In the genomic region with DNA sequence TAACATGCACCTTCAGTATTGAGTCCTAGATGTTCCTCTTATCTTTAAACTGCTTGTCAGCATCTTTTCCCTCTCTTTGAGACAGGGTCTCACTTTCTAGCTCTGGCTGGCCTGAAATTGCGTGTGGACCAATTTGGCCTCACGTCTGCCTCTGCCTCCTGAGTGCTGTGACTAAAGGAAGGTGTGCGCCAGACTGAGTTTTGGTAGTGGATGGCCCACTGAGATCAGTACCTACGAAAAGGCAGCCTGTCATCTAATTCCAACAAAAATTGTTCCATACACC, we compare ENCODE assay signal across 8 mouse cellular contexts. TPM values are rescaled to one million over a fixed set of nuclear protein-coding genes. Genes with fewer than 3 reads are reported as not detected.
DNase-seq lines count a peak whose midpoint lies in the region; ATAC-seq lines count a peak whose summit lies in the region.

No protein-coding gene starts in this region.

- peak overlapping the region; percentile 87 for H3K4me3 ChIP-seq in heart, embryonic 15.5 days
- peak overlapping the region; percentile 85 for H3K4me3 ChIP-seq in brown adipose tissue, adult 24 weeks (ENCODE audit: insufficient read depth, low read depth, low read length)
- H3K4me3 ChIP-seq in hindbrain, embryonic 11.5 days (ENCODE audit: low read depth, low read length): peak overlapping the region; percentile 84
- H3K4me3 ChIP-seq in midbrain, embryonic 11.5 days (ENCODE audit: low read depth, low read length): peak overlapping the region; percentile 87

- 0 out of 2 replicates have a peak overlapping the region, but pooled peaks have one; percentile 56 for H3K27ac ChIP-seq in heart, embryonic 15.5 days
- H3K27ac ChIP-seq in brown adipose tissue, adult 24 weeks (replicated peaks; ENCODE audit: low read depth, low read length): peak overlapping the region; percentile 35; the same call in 1 of the 2 replicates
- H3K27ac ChIP-seq in hindbrain, embryonic 11.5 days (ENCODE audit: low read depth, low read length): peak overlapping the region; percentile 13; the same call in 1 of the 2 replicates
- H3K27ac ChIP-seq in midbrain, embryonic 11.5 days (ENCODE audit: low read depth, low read length): no peak overlapping the region

- 65% methylated on average over 4 of the region's 4 CpGs for WGBS in heart, embryonic 15.5 days
- 75% methylated on average over 4 of the region's 4 CpGs for WGBS in hindbrain, embryonic 11.5 days
- 72% methylated on average over 4 of the region's 4 CpGs for WGBS in midbrain, embryonic 11.5 days

- H3K4me2 ChIP-seq in heart, embryonic 15.5 days: peak overlapping the region; percentile 100
- peak overlapping the region; percentile 93 for H3K4me2 ChIP-seq in hindbrain, embryonic 11.5 days (replicated peaks; ENCODE audit: low read depth, low read length)
- H3K4me2 ChIP-seq in midbrain, embryonic 11.5 days: peak overlapping the region; percentile 95

- DNase-seq in heart, postnatal 4 days: no peak
- DNase-seq in hindbrain, embryonic 11.5 days (ENCODE audit: low spot score): no peak
- no peak for DNase-seq in midbrain, embryonic 11.5 days (ENCODE audit: low spot score, missing footprints)
- DNase-seq in cerebellum, adult 18-20 months: no peak
- DNase-seq in left cerebral cortex, adult 18-20 months (ENCODE audit: low spot score in 2 of 2): no peak

- no peaks in the 10 kb centered on the region for H3K9me3 ChIP-seq in heart, embryonic 15.5 days (replicated peaks)
- H3K9me3 ChIP-seq in hindbrain, embryonic 11.5 days (ENCODE audit: control insufficient read depth, low read length): no peaks in the 10 kb centered on the region
- H3K9me3 ChIP-seq in midbrain, embryonic 11.5 days (ENCODE audit: control insufficient read depth, low read length): no peaks in the 10 kb centered on the region

- 0 out of 2 replicates have a peak, but pooled peaks cover 5% of the 10 kb centered on the region for H3K27me3 ChIP-seq in heart, embryonic 15.5 days
- no peaks in the 10 kb centered on the region for H3K27me3 ChIP-seq in hindbrain, embryonic 11.5 days (ENCODE audit: control insufficient read depth, insufficient read depth, low read length)
- no peaks in the 10 kb centered on the region for H3K27me3 ChIP-seq in midbrain, embryonic 11.5 days (ENCODE audit: control insufficient read depth, insufficient read depth, low read length)

- H3K4me1 ChIP-seq in heart, embryonic 15.5 days (replicated peaks): peaks cover 13% of the 10 kb centered on the region
- H3K4me1 ChIP-seq in brown adipose tissue, adult 24 weeks (ENCODE audit: control insufficient read depth, insufficient read depth, insufficient read length, low read length): no peaks in the 10 kb centered on the region; the same call in 1 of the 2 replicates
- 0 out of 2 replicates have a peak, but pooled peaks cover 4% of the 10 kb centered on the region for H3K4me1 ChIP-seq in hindbrain, embryonic 11.5 days (replicated peaks; ENCODE audit: control insufficient read depth, insufficient read depth, low read length)
- peaks cover 6% of the 10 kb centered on the region; the same call in 1 of the 2 replicates for H3K4me1 ChIP-seq in midbrain, embryonic 11.5 days (ENCODE audit: control insufficient read depth, insufficient read depth, low read length)

- H3K9ac ChIP-seq in heart, embryonic 15.5 days: no peak overlapping the region; the same call in 1 of the 2 replicates
- H3K9ac ChIP-seq in hindbrain, embryonic 11.5 days (ENCODE audit: low read depth, low read length): peak overlapping the region; percentile 75
- peak overlapping the region; percentile 81 for H3K9ac ChIP-seq in midbrain, embryonic 11.5 days (ENCODE audit: low read length)

- no peaks in the 10 kb centered on the region for H3K36me3 ChIP-seq in heart, embryonic 15.5 days
- H3K36me3 ChIP-seq in hindbrain, embryonic 11.5 days (ENCODE audit: control insufficient read depth, insufficient read depth, low read length): no peaks in the 10 kb centered on the region
- H3K36me3 ChIP-seq in midbrain, embryonic 11.5 days (ENCODE audit: control insufficient read depth, insufficient read depth, low read length): peaks cover 3% of the 10 kb centered on the region; the same call in 1 of the 2 replicates

- no peak for ATAC-seq in heart, embryonic 15.5 days (replicated peaks; ENCODE audit: insufficient number of reproducible peaks, insufficient read depth, low FRiP score, low read depth)
- ATAC-seq in hindbrain, embryonic 11.5 days (ENCODE audit: low FRiP score): no peak
- no peak for ATAC-seq in midbrain, embryonic 11.5 days (ENCODE audit: low FRiP score)
- no peak for ATAC-seq in inflammation-experienced regulatory T-cells, adult 6 months

RNA-seq across cellular contexts. Expression of a gene that starts 0.6 kb away (rescaled TPM):
- polyA plus RNA-seq in heart, embryonic 15.5 days (2015; fragmentation: Nextera tagmentation; extraction: Ambion mirVana): 13.1 and 13.8 TPM in 2 replicates
- 10 to 100 TPM; 10.3 to 11.9 TPM for total RNA-seq in heart, postnatal 4 days (2021)
- polyA plus RNA-seq in brown adipose tissue, adult 24 weeks (2012; ENCODE audit: insufficient read depth, insufficient read length, missing spikeins): 0.75 and 1.5 TPM in 2 replicates
- polyA plus RNA-seq in hindbrain, embryonic 11.5 days (2014; fragmentation: Nextera tagmentation; extraction: Ambion mirVana): 29.4 and 33.5 TPM in 2 replicates
- 37.2 and 38.5 TPM in 2 replicates for polyA plus RNA-seq in midbrain, embryonic 11.5 days (2014; fragmentation: Nextera tagmentation; extraction: Ambion mirVana)
- 10 to 100 TPM; 32.9 to 50.5 (median 38.3) TPM for polyA plus RNA-seq in inflammation-experienced regulatory T-cells, adult 6 months (2017; shearing (Covaris generic))
- 100 to 1,000 TPM in 1 of 2 experiments, 10 to 100 TPM in 1; 57.8 to 102 TPM for total RNA-seq in left cerebral cortex, adult 18-20 months (2021)

RNA-seq across cellular contexts. Expression of a gene that starts 48.0 kb away (rescaled TPM):
- polyA plus RNA-seq in heart, embryonic 15.5 days (2015; fragmentation: Nextera tagmentation; extraction: Ambion mirVana): 11.1 and 11.9 TPM in 2 replicates
- total RNA-seq in heart, postnatal 4 days (2021): 10 to 100 TPM; 23.8 to 26.0 TPM
- 3.8 TPM in 2 replicates for polyA plus RNA-seq in brown adipose tissue, adult 24 weeks (2012; ENCODE audit: insufficient read depth, insufficient read length, missing spikeins)
- polyA plus RNA-seq in hindbrain, embryonic 11.5 days (2014; fragmentation: Nextera tagmentation; extraction: Ambion mirVana): 16.2 and 21.4 TPM in 2 replicates
- polyA plus RNA-seq in midbrain, embryonic 11.5 days (2014; fragmentation: Nextera tagmentation; extraction: Ambion mirVana): 16.1 and 16.3 TPM in 2 replicates
- polyA plus RNA-seq in inflammation-experienced regulatory T-cells, adult 6 months (2017; shearing (Covaris generic)): 1 to 10 TPM; 3.7 to 7.9 (median 7.8) TPM
- total RNA-seq in left cerebral cortex, adult 18-20 months (2021): 10 to 100 TPM; 25.7 to 29.0 TPM
